Mouse (Mus musculus): ENCODE measurements around the gene Srp9. TPM values are rescaled to one million over a fixed set of nuclear protein-coding genes. Genes with fewer than 3 reads are reported as not detected.

Srp9 gene
- polyA plus RNA-seq, 1 experiment from 2014 or later: 166 TPM

GRCm38 (mm10) chr1:182137204-182138125, 12.9 kb downstream of the Srp9 start:
- peak; percentile 30 for DNase-seq (ENCODE audit: low spot score)
- Histone ChIP-seq H3K9me3 (no peaks in the 10 kb centered on the region), H3K27ac (replicated peaks) (0 out of 2 replicates have a peak overlapping the region, but pooled peaks have one; percentile 11), H3K4me1 (peaks cover 21% of the 10 kb centered on the region), H3K4me3 (no peak overlapping the region), H3K27me3 (replicated peaks; ENCODE audit: low read depth, poor library complexity, severe bottlenecking) (peaks cover 18% of the 10 kb centered on the region; the same call in 1 of the 2 replicates), H3K36me3 (replicated peaks) (peaks cover 5% of the 10 kb centered on the region)
- WGBS: 65% methylated on average over 28 of the region's 28 CpGs

- no peaks in the 10 kb centered on the region for H3K9me3 ChIP-seq
- H3K36me3 ChIP-seq (replicated peaks): no peaks in the 10 kb centered on the region
- WGBS: 72% methylated on average over 8 of the region's 8 CpGs
- no peak overlapping the region for H3K27ac ChIP-seq (replicated peaks)
- peaks cover 21% of the 10 kb centered on the region for H3K4me1 ChIP-seq
- H3K4me3 ChIP-seq: no peak overlapping the region
- no peak for DNase-seq (ENCODE audit: low spot score)
- peaks cover 18% of the 10 kb centered on the region; the same call in 1 of the 2 replicates for H3K27me3 ChIP-seq (replicated peaks; ENCODE audit: low read depth, poor library complexity, severe bottlenecking)
Measured at GRCm38 (mm10) chr1:182138172-182138571, 13.6 kb downstream of the Srp9 start.

- DNase-seq (ENCODE audit: low spot score): no peak
- H3K9me3 ChIP-seq: no peaks in the 10 kb centered on the region
- no peaks in the 10 kb centered on the region for H3K36me3 ChIP-seq (replicated peaks)
- H3K4me3 ChIP-seq: 0 out of 2 replicates have a peak overlapping the region, but pooled peaks have one; percentile 27
- H3K27ac ChIP-seq (replicated peaks): no peak overlapping the region
- peaks cover 18% of the 10 kb centered on the region; the same call in 1 of the 2 replicates for H3K27me3 ChIP-seq (replicated peaks; ENCODE audit: low read depth, poor library complexity, severe bottlenecking)
- H3K4me1 ChIP-seq: peaks cover 25% of the 10 kb centered on the region
- 31% methylated on average over 9 of the region's 9 CpGs for WGBS
Measured at GRCm38 (mm10) chr1:182139937-182140336, 15.4 kb downstream of the Srp9 start.

GRCm38 (mm10) chr1:182140370-182140769, 15.8 kb downstream of the Srp9 start:
- WGBS: 3% methylated on average over 6 of the region's 6 CpGs
- peak overlapping the region; percentile 27; the same call in 1 of the 2 replicates for H3K4me3 ChIP-seq
- peak; percentile 86 for DNase-seq (ENCODE audit: low spot score)
- H3K36me3 ChIP-seq (replicated peaks): no peaks in the 10 kb centered on the region
- peaks cover 18% of the 10 kb centered on the region; the same call in 1 of the 2 replicates for H3K27me3 ChIP-seq (replicated peaks; ENCODE audit: low read depth, poor library complexity, severe bottlenecking)
- no peaks in the 10 kb centered on the region for H3K9me3 ChIP-seq
- H3K4me1 ChIP-seq: peaks cover 30% of the 10 kb centered on the region
- H3K27ac ChIP-seq (replicated peaks): no peak overlapping the region

GRCm38 (mm10) chr1:182142725-182143124, 18.2 kb downstream of the Srp9 start:
- 96% methylated on average over 13 of the region's 13 CpGs for WGBS
- no peaks in the 10 kb centered on the region for H3K9me3 ChIP-seq
- DNase-seq (ENCODE audit: low spot score): no peak
- H3K27me3 ChIP-seq (replicated peaks; ENCODE audit: low read depth, poor library complexity, severe bottlenecking): 0 out of 2 replicates have a peak, but pooled peaks cover 7% of the 10 kb centered on the region
- H3K36me3 ChIP-seq (replicated peaks): no peaks in the 10 kb centered on the region
- peaks cover 31% of the 10 kb centered on the region for H3K4me1 ChIP-seq
- H3K4me3 ChIP-seq: no peak overlapping the region
- H3K27ac ChIP-seq (replicated peaks): no peak overlapping the region

GRCm38 (mm10) chr1:182143288-182143687, 18.8 kb downstream of the Srp9 start:
- DNase-seq (ENCODE audit: low spot score): no peak
- 0 out of 2 replicates have a peak, but pooled peaks cover 7% of the 10 kb centered on the region for H3K27me3 ChIP-seq (replicated peaks; ENCODE audit: low read depth, poor library complexity, severe bottlenecking)
- 79% methylated on average over 8 of the region's 8 CpGs for WGBS
- H3K36me3 ChIP-seq (replicated peaks): no peaks in the 10 kb centered on the region
- no peak overlapping the region for H3K27ac ChIP-seq (replicated peaks)
- no peak overlapping the region for H3K4me3 ChIP-seq
- no peaks in the 10 kb centered on the region for H3K9me3 ChIP-seq
- H3K4me1 ChIP-seq: peaks cover 31% of the 10 kb centered on the region

GRCm38 (mm10) chr1:182145546-182145945, 21.0 kb downstream of the Srp9 start:
- no peak overlapping the region for H3K4me3 ChIP-seq
- H3K9me3 ChIP-seq: no peaks in the 10 kb centered on the region
- H3K36me3 ChIP-seq (replicated peaks): no peaks in the 10 kb centered on the region
- peak; percentile 83 for DNase-seq (ENCODE audit: low spot score)
- H3K4me1 ChIP-seq: peaks cover 24% of the 10 kb centered on the region
- H3K27me3 ChIP-seq (replicated peaks; ENCODE audit: low read depth, poor library complexity, severe bottlenecking): no peaks in the 10 kb centered on the region
- H3K27ac ChIP-seq (replicated peaks): no peak overlapping the region; the same call in 1 of the 2 replicates
- 30% methylated on average over 5 of the region's 5 CpGs for WGBS

GRCm38 (mm10) chr1:182148864-182149514, 24.5 kb downstream of the Srp9 start:
- 67% methylated on average over 7 of the region's 7 CpGs for WGBS
- no peak overlapping the region for H3K4me3 ChIP-seq
- H3K9me3 ChIP-seq: no peaks in the 10 kb centered on the region
- no peaks in the 10 kb centered on the region for H3K36me3 ChIP-seq (replicated peaks)
- H3K27me3 ChIP-seq (replicated peaks; ENCODE audit: low read depth, poor library complexity, severe bottlenecking): no peaks in the 10 kb centered on the region
- no peak for DNase-seq (ENCODE audit: low spot score)
- peaks cover 28% of the 10 kb centered on the region for H3K4me1 ChIP-seq
- H3K27ac ChIP-seq (replicated peaks): no peak overlapping the region

- H3K9me3 ChIP-seq: no peaks in the 10 kb centered on the region
- no peak overlapping the region for H3K4me3 ChIP-seq
- H3K36me3 ChIP-seq (replicated peaks): no peaks in the 10 kb centered on the region
- WGBS: 88% methylated on average over 2 of the region's 2 CpGs
- H3K27me3 ChIP-seq (replicated peaks; ENCODE audit: low read depth, poor library complexity, severe bottlenecking): no peaks in the 10 kb centered on the region
- no peak overlapping the region for H3K27ac ChIP-seq (replicated peaks)
- DNase-seq (ENCODE audit: low spot score): no peak
- H3K4me1 ChIP-seq: peaks cover 24% of the 10 kb centered on the region
Measured at GRCm38 (mm10) chr1:182149966-182150365, 25.4 kb downstream of the Srp9 start.

GRCm38 (mm10) chr1:182157734-182158133, 33.2 kb downstream of the Srp9 start:
- no peaks in the 10 kb centered on the region for H3K27me3 ChIP-seq (replicated peaks; ENCODE audit: low read depth, poor library complexity, severe bottlenecking)
- no peaks in the 10 kb centered on the region for H3K9me3 ChIP-seq
- H3K4me3 ChIP-seq: no peak overlapping the region
- H3K4me1 ChIP-seq: no peaks in the 10 kb centered on the region
- 66% methylated on average over 4 of the region's 4 CpGs for WGBS
- no peaks in the 10 kb centered on the region for H3K36me3 ChIP-seq (replicated peaks)
- no peak for DNase-seq (ENCODE audit: low spot score)
- H3K27ac ChIP-seq (replicated peaks): no peak overlapping the region

- no peaks in the 10 kb centered on the region for H3K9me3 ChIP-seq
- no peaks in the 10 kb centered on the region for H3K4me1 ChIP-seq
- H3K27ac ChIP-seq (replicated peaks): no peak overlapping the region
- 74% methylated on average over 3 of the region's 3 CpGs for WGBS
- no peaks in the 10 kb centered on the region for H3K36me3 ChIP-seq (replicated peaks)
- H3K4me3 ChIP-seq: no peak overlapping the region
- H3K27me3 ChIP-seq (replicated peaks; ENCODE audit: low read depth, poor library complexity, severe bottlenecking): no peaks in the 10 kb centered on the region
- no peak for DNase-seq (ENCODE audit: low spot score)
Measured at GRCm38 (mm10) chr1:182159575-182159974, 35.0 kb downstream of the Srp9 start.

GRCm38 (mm10) chr1:182162951-182163350, 38.4 kb downstream of the Srp9 start:
- Histone ChIP-seq H3K27ac (replicated peaks) (no peak overlapping the region), H3K9me3 (no peaks in the 10 kb centered on the region), H3K36me3 (replicated peaks) (no peaks in the 10 kb centered on the region), H3K4me3 (no peak overlapping the region), H3K27me3 (replicated peaks; ENCODE audit: low read depth, poor library complexity, severe bottlenecking) (no peaks in the 10 kb centered on the region), H3K4me1 (no peaks in the 10 kb centered on the region)
- 47% methylated on average over 5 of the region's 5 CpGs for WGBS
- DNase-seq (ENCODE audit: low spot score): no peak
